ENCODE assay signal across 11 mouse cellular contexts in genomic region chr2:84634006-84634405, GRCm38 (mm10). TPM values are rescaled to one million over a fixed set of nuclear protein-coding genes. Genes with fewer than 3 reads are reported as not detected.
DNase-seq lines count a peak whose midpoint lies in the region; ATAC-seq and TF ChIP-seq lines count a peak whose summit lies in the region.
"Had no signal": no experiment of that assay in that cellular context is flagged by ENCODE, and none has a peak within 500 bp of the region (broad histone marks: within the 10 kb centered on the region; RNA-seq: fewer than 3 reads in every experiment).

No protein-coding gene starts in this region.

- H3K27me3 ChIP-seq in embryonic facial prominence, embryonic 13.5 days, result no peaks in the 10 kb centered on the region
- H3K27me3 ChIP-seq in liver, embryonic 15.5 days, result no peaks in the 10 kb centered on the region
- no peaks in the 10 kb centered on the region for H3K27me3 ChIP-seq in thymus, adult 2 months (ENCODE audit: control insufficient read depth, insufficient read depth, low read length)

- no peak for TF ChIP-seq CTCF in layer of hippocampus, adult 2 months (conservative IDR thresholded peaks at IDR 0.05)
- TF ChIP-seq CTCF in thymus, adult 2 months (IDR thresholded peaks at IDR 0.05; ENCODE audit: borderline replicate concordance, control insufficient read depth, extremely low read depth, insufficient read depth, low read length, poor library complexity), result no peak

- H3K4me2 ChIP-seq in embryonic facial prominence, embryonic 13.5 days, result peak overlapping the region; percentile 0; the same call in 1 of the 2 replicates
- peak overlapping the region; percentile 18; the same call in 1 of the 2 replicates for H3K4me2 ChIP-seq in liver, embryonic 15.5 days

- peak; percentile 62 for DNase-seq in adrenal gland, adult 2 months
- DNase-seq in adrenal gland, adult 8-10 months, result no peak
- no peak for DNase-seq in layer of hippocampus, adult 2 months (ENCODE audit: low spot score in 2 of 2)
- no peak for DNase-seq in layer of hippocampus, adult 8-10 months (ENCODE audit: low spot score in 2 of 2)
- no peak for DNase-seq in thymus, adult 2 months
- DNase-seq: midbrain, embryonic 14.5 days; right cerebral cortex, postnatal 4 days had no signal

- peak overlapping the region; percentile 70 for H3K27ac ChIP-seq in layer of hippocampus, adult 2 months
- peak overlapping the region; percentile 94; the same call in 1 of the 2 replicates for H3K27ac ChIP-seq in embryonic facial prominence, embryonic 13.5 days
- peak overlapping the region; percentile 41; the same call in 1 of the 2 replicates for H3K27ac ChIP-seq in liver, embryonic 15.5 days (replicated peaks)
- H3K27ac ChIP-seq in thymus, adult 2 months (ENCODE audit: control insufficient read depth, insufficient read depth, low read length), result no peak overlapping the region

- H3K9me3 ChIP-seq in embryonic facial prominence, embryonic 13.5 days, result no peaks in the 10 kb centered on the region
- no peaks in the 10 kb centered on the region for H3K9me3 ChIP-seq in liver, embryonic 15.5 days (replicated peaks)

- no peak for TF ChIP-seq POLR2A in thymus, adult 2 months (IDR thresholded peaks at IDR 0.05; ENCODE audit: control insufficient read depth, extremely low read depth, insufficient read depth, low read length, poor library complexity)

- H3K36me3 ChIP-seq in embryonic facial prominence, embryonic 13.5 days, result 0 out of 2 replicates have a peak, but pooled peaks cover 5% of the 10 kb centered on the region
- H3K36me3 ChIP-seq in liver, embryonic 15.5 days (replicated peaks), result no peaks in the 10 kb centered on the region
- no peaks in the 10 kb centered on the region for H3K36me3 ChIP-seq in thymus, adult 2 months (ENCODE audit: control insufficient read depth, insufficient read depth, low read length)

- H3K4me3 ChIP-seq in layer of hippocampus, adult 2 months, result no peak overlapping the region; the same call in 1 of the 2 replicates
- no peak overlapping the region for H3K4me3 ChIP-seq in embryonic facial prominence, embryonic 13.5 days
- H3K4me3 ChIP-seq in liver, embryonic 15.5 days (replicated peaks), result no peak overlapping the region
- H3K4me3 ChIP-seq in thymus, adult 2 months (ENCODE audit: control insufficient read depth, insufficient read depth, low read length), result no peak overlapping the region

- ATAC-seq in embryonic facial prominence, embryonic 13.5 days (ENCODE audit: insufficient number of reproducible peaks, insufficient read depth, low FRiP score, low TSS enrichment, low read depth), result no peak
- ATAC-seq in liver, embryonic 15.5 days (ENCODE audit: insufficient read depth), result no peak
- no peak for ATAC-seq in megakaryocyte-erythroid progenitor cell, adult 5-6 weeks (replicated peaks; ENCODE audit: low FRiP score, low TSS enrichment, poor library complexity, severe bottlenecking)

- no peak overlapping the region for H3K9ac ChIP-seq in embryonic facial prominence, embryonic 13.5 days
- H3K9ac ChIP-seq in liver, embryonic 15.5 days, result no peak overlapping the region

- H3K4me1 ChIP-seq in embryonic facial prominence, embryonic 13.5 days, result peaks cover 58% of the 10 kb centered on the region
- H3K4me1 ChIP-seq in liver, embryonic 15.5 days (replicated peaks), result peaks cover 74% of the 10 kb centered on the region
- peaks cover 4% of the 10 kb centered on the region for H3K4me1 ChIP-seq in thymus, adult 2 months (replicated peaks; ENCODE audit: control insufficient read depth, insufficient read depth, low read length)

- 61% methylated on average over 4 of the region's 4 CpGs for WGBS in embryonic facial prominence, embryonic 13.5 days
- WGBS in liver, embryonic 15.5 days (ENCODE audit: insufficient replicate concordance), result 44% methylated on average over 4 of the region's 4 CpGs
- WGBS in thymus, adult 2 months, result 82% methylated on average over 4 of the region's 4 CpGs

RNA-seq across cellular contexts. Expression of gene Ctnnd1, which starts 16.6 kb away (rescaled TPM):
- total RNA-seq in adrenal gland, adult 2 months (2021), result 100 to 1,000 TPM; 112 to 135 TPM
- 20.4 and 25.8 TPM in 2 replicates for polyA plus RNA-seq in adrenal gland, adult 2 months (2012; rRNA removed)
- 100 to 1,000 TPM; 125 to 161 (median 155) TPM for total RNA-seq in adrenal gland, adult 8-10 months (2022)
- total RNA-seq in layer of hippocampus, adult 2 months (2021), result 10 to 100 TPM; 43.3 to 52.9 TPM
- 10 to 100 TPM; 51.9 to 56.8 (median 53.1) TPM for total RNA-seq in layer of hippocampus, adult 8-10 months (2022)
- 43.8 and 49.6 TPM in 2 replicates for polyA plus RNA-seq in embryonic facial prominence, embryonic 13.5 days (2015; fragmentation: Nextera tagmentation; extraction: Ambion mirVana)
- 12.4 and 13.1 TPM in 2 replicates for polyA plus RNA-seq in liver, embryonic 15.5 days (2015; fragmentation: Nextera tagmentation; extraction: Ambion mirVana)
- 24.2 and 27.2 TPM in 2 replicates for total RNA-seq in megakaryocyte-erythroid progenitor cell, adult 5-6 weeks (2014; fragmentation: Nextera tagmentation)
- 14.9 and 20.1 TPM in 2 replicates for total RNA-seq in megakaryocyte-erythroid progenitor cell, adult 5-6 weeks (2017)
- 10.5 and 13.6 TPM in 2 replicates for polyA plus RNA-seq in thymus, adult 2 months (2012; rRNA removed)

RNA-seq across cellular contexts. Expression of gene Btbd18, which starts 24.9 kb away (rescaled TPM):
- total RNA-seq in adrenal gland, adult 2 months (2021), result under 1 TPM in 1 of 2 experiments, not detected in 1; 0.09 TPM
- polyA plus RNA-seq in adrenal gland, adult 2 months (2012; rRNA removed), result 0.03 TPM in 1 of 2 replicates, not detected in the other
- total RNA-seq in adrenal gland, adult 8-10 months (2022), result under 1 TPM in 2 of 4 experiments, not detected in 2; 0.10 to 0.12 TPM
- not detected for total RNA-seq in layer of hippocampus, adult 2 months (2021)
- total RNA-seq in layer of hippocampus, adult 8-10 months (2022), result not detected
- polyA plus RNA-seq in embryonic facial prominence, embryonic 13.5 days (2015; fragmentation: Nextera tagmentation; extraction: Ambion mirVana), result 0.36 and 0.41 TPM in 2 replicates
- polyA plus RNA-seq in liver, embryonic 15.5 days (2015; fragmentation: Nextera tagmentation; extraction: Ambion mirVana), result 0.05 TPM in 2 replicates
- not detected in 2 replicates for total RNA-seq in megakaryocyte-erythroid progenitor cell, adult 5-6 weeks (2014; fragmentation: Nextera tagmentation)
- total RNA-seq in megakaryocyte-erythroid progenitor cell, adult 5-6 weeks (2017), result not detected in 2 replicates
- polyA plus RNA-seq in thymus, adult 2 months (2012; rRNA removed), result not detected in 2 replicates
- polyA plus RNA-seq: cortical plate, adult 2 months had no signal

RNA-seq across cellular contexts. Expression of gene Selenoh, which starts 36.6 kb away (rescaled TPM):
- total RNA-seq in adrenal gland, adult 2 months (2021), result 10 to 100 TPM; 19.2 to 29.8 TPM
- polyA plus RNA-seq in adrenal gland, adult 2 months (2012; rRNA removed), result 42.2 and 63.0 TPM in 2 replicates
- total RNA-seq in adrenal gland, adult 8-10 months (2022), result 10 to 100 TPM; 31.8 to 49.5 (median 35.8) TPM
- 10 to 100 TPM; 21.7 to 26.3 TPM for total RNA-seq in layer of hippocampus, adult 2 months (2021)
- total RNA-seq in layer of hippocampus, adult 8-10 months (2022), result 10 to 100 TPM; 24.1 to 33.6 (median 28.4) TPM
- 292 and 345 TPM in 2 replicates for polyA plus RNA-seq in embryonic facial prominence, embryonic 13.5 days (2015; fragmentation: Nextera tagmentation; extraction: Ambion mirVana)
- polyA plus RNA-seq in liver, embryonic 15.5 days (2015; fragmentation: Nextera tagmentation; extraction: Ambion mirVana), result 71.6 and 86.7 TPM in 2 replicates
- total RNA-seq in megakaryocyte-erythroid progenitor cell, adult 5-6 weeks (2014; fragmentation: Nextera tagmentation), result 164 and 169 TPM in 2 replicates
- total RNA-seq in megakaryocyte-erythroid progenitor cell, adult 5-6 weeks (2017), result 70.6 and 79.2 TPM in 2 replicates
- polyA plus RNA-seq in thymus, adult 2 months (2012; rRNA removed), result 172 and 191 TPM in 2 replicates

RNA-seq across cellular contexts. Expression of gene Gm28635, which starts 43.8 kb away (rescaled TPM):
- not detected for total RNA-seq in adrenal gland, adult 2 months (2021)
- not detected in 2 replicates for polyA plus RNA-seq in adrenal gland, adult 2 months (2012; rRNA removed)
- not detected for total RNA-seq in adrenal gland, adult 8-10 months (2022)
- 1 to 10 TPM; 3.3 to 9.9 TPM for total RNA-seq in layer of hippocampus, adult 2 months (2021)
- total RNA-seq in layer of hippocampus, adult 8-10 months (2022), result 1 to 10 TPM in 3 of 4 experiments, not detected in 1; 1.5 to 5.7 (median 1.8) TPM
- not detected in 2 replicates for polyA plus RNA-seq in embryonic facial prominence, embryonic 13.5 days (2015; fragmentation: Nextera tagmentation; extraction: Ambion mirVana)
- not detected in 2 replicates for polyA plus RNA-seq in liver, embryonic 15.5 days (2015; fragmentation: Nextera tagmentation; extraction: Ambion mirVana)
- 0.82 TPM in 1 of 2 replicates, not detected in the other for total RNA-seq in megakaryocyte-erythroid progenitor cell, adult 5-6 weeks (2014; fragmentation: Nextera tagmentation)
- not detected in 2 replicates for total RNA-seq in megakaryocyte-erythroid progenitor cell, adult 5-6 weeks (2017)
- polyA plus RNA-seq in thymus, adult 2 months (2012; rRNA removed), result not detected in 2 replicates
- polyA plus RNA-seq: cortical plate, adult 2 months; midbrain, embryonic 14.5 days had no signal

RNA-seq across cellular contexts. Expression of gene Med19, which starts 44.2 kb away (rescaled TPM):
- total RNA-seq in adrenal gland, adult 2 months (2021), result 10 to 100 TPM; 24.3 to 24.8 TPM
- 12.3 and 15.1 TPM in 2 replicates for polyA plus RNA-seq in adrenal gland, adult 2 months (2012; rRNA removed)
- 10 to 100 TPM; 21.1 to 30.7 (median 26.0) TPM for total RNA-seq in adrenal gland, adult 8-10 months (2022)
- 10 to 100 TPM; 31.4 to 31.8 TPM for total RNA-seq in layer of hippocampus, adult 2 months (2021)
- total RNA-seq in layer of hippocampus, adult 8-10 months (2022), result 10 to 100 TPM; 29.0 to 33.4 (median 31.7) TPM
- 33.4 and 38.5 TPM in 2 replicates for polyA plus RNA-seq in embryonic facial prominence, embryonic 13.5 days (2015; fragmentation: Nextera tagmentation; extraction: Ambion mirVana)
- 18.7 and 21.1 TPM in 2 replicates for polyA plus RNA-seq in liver, embryonic 15.5 days (2015; fragmentation: Nextera tagmentation; extraction: Ambion mirVana)
- total RNA-seq in megakaryocyte-erythroid progenitor cell, adult 5-6 weeks (2014; fragmentation: Nextera tagmentation), result 29.3 and 38.1 TPM in 2 replicates
- 26.8 and 30.1 TPM in 2 replicates for total RNA-seq in megakaryocyte-erythroid progenitor cell, adult 5-6 weeks (2017)
- 10.6 and 11.6 TPM in 2 replicates for polyA plus RNA-seq in thymus, adult 2 months (2012; rRNA removed)
